Mouse (Mus musculus): ENCODE measurements around the gene Gp1bb.

GRCm38 (mm10) chr16:18643406-18643998 is 21.3 kb upstream of the Gp1bb start:
- TF ChIP-seq GATA1 (IDR thresholded peaks at IDR 0.05; ENCODE audit: borderline replicate concordance, low read length) (no peak), FLI1 (IDR thresholded peaks at IDR 0.05; ENCODE audit: low read length) (no peak)

Measured in megakaryocyte, embryonic 14.5 days (primary cell).